Mouse (Mus musculus): ENCODE data around the gene Sorl1.
"Not testable (repeated sequence)": the region's sequence is repeated elsewhere in the genome, so short reads cannot be mapped to it uniquely, and the experiment has no call there.

The Sorl1 gene

GRCm38 (mm10) chr9:42091561-42091960 lies 32.5 kb downstream of the Sorl1 start:
- DNase-seq: no peak

- DNase-seq: no peak
These were observed 36.2 kb downstream of the Sorl1 start for GRCm38 (mm10) chr9:42087921-42088320.

DNA sequence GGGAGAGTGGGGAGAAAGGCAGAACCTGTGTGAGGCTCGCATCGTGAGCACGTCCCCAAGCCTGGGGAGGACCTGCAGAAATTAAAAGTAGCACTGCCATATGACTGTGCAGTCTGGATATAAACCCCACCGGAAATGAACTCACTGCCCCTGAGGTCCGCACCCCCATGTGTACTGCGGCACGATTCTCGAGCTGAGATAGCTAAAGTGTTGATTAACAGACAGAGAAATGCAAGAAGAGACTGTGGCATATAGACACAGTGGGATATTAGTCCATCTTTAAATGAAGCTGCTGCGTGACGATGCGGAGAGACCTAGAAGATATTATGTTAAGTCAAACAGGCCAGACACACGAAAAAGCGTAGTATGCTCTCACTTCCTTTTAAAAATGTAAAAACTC lies 38.1 kb downstream of the Sorl1 start:
- no peak for DNase-seq

- DNase-seq: no peak
These were observed 40.4 kb downstream of the Sorl1 start for GRCm38 (mm10) chr9:42083661-42084067.

DNA sequence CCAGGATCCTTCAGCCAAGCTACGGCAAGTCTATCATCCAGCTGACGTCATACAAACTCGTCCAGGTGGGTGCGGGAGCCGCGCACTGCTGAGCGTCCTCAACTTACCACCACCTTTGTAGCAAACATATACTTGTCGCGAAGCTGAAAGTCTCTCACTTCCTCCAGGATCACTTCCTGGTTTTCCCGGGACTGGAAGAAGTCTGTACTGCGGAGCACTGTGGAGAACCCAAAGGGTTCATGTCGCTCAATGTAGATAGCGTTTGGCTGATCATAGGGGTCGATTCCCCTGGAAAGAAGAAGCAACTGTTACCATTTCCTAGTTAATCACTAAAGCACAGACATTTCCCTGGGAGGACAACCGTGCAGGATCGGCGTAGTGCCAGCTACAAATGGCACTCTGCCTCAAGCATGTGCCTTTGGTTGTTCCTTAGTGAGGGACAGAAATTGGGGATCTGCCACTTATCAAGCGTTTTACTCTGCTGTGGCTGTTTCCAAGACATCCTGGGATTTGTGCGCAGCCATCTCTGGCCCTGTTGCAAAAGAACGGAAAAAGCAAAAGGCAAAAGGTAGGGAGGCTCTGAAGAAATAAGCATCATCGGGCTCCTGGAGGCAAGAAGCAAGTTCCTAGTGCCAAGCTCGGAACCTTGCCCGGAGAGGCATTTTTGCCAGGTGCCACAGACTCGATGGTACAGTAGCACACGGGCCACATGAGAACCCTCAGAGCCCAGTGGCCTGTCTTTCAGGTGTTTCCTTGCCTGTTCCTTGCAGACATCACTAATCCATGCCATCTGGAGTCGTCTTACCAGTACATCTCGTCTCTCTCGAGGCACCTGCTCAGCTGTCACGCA lies 42.2 kb downstream of the Sorl1 start:
- DNase-seq: no peak

DNA sequence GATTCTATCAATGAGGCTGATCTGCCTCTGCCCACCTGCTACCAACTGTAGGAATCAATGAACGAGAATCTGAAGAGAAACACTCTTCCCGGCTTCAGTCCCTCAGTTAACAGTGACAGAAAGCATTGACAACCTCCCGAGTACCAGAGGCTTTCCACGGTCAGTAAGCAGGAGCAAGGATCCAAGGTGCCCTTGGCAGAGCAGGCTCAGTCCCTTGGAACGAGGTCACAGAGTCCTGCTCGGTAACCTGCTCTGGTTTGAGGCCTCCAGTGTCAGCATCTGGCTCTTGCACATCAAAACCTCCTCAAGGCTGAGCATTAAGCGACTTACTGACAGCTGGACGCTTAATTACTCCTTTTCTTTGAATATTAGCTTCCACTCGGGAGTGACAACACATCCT lies 43.4 kb downstream of the Sorl1 start:
- no peak for DNase-seq

DNA sequence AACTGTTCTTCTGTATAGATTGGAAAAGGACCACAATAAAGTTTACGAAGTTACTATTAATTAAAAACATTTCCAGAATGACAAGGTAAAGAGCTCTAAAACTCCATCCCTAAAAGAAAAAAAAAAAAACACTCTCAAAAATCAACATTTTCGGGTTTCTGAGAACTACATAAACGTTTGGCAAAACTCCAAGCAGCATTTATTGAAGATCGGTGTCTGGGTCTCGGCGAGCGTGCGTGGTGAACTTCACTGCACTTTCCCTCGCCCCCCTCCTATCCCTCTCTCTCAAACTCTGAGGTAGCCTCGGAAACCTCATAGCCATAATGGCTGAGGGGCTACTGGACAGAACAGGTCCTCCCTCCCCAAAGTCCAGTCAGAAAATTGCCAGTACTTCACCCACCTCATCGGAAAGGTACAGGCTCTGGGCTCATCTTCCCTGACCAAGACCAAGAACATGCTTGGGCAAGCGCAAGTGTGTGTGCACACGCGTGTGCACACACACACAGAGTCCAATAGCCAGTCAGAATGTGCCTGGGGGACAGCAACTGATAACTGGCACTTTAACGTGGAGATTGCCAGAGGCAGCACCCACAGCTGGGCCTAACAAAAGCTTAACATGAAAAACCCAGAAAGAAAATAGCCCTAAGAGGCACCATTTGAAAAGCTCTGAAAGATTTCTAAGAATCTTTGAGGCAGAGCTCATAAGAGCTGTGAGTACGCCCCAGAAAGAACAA lies 46.8 kb downstream of the Sorl1 start:
- no peak for DNase-seq

DNA sequence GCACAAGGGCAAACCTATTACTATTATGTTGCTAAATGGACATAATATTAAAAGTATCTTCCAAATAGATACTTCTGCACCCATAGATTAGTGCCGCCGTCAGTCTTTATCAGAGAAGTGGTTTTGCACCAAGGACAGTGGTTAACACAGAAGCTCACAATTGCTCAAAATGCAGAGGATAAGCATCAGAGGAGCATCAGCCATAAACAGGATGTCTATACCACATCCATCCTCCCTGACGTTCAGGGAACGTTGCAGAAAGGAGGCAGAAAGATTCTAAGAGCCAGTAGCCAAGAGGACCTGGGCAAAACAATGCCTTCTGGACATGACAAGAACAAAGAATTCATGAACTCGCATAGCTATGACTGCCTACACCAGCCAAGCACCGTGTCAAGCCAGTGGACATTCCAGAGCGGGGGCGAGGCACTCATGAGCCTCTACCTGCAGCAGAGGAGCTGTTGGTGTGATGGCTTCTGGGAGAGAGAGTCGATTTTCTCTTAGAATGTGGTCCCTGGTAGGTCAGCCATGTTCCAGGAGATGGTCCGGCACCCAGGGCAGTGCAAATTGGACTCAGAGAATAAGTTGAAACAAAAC lies 47.7 kb downstream of the Sorl1 start:
- DNase-seq: no peak

DNA sequence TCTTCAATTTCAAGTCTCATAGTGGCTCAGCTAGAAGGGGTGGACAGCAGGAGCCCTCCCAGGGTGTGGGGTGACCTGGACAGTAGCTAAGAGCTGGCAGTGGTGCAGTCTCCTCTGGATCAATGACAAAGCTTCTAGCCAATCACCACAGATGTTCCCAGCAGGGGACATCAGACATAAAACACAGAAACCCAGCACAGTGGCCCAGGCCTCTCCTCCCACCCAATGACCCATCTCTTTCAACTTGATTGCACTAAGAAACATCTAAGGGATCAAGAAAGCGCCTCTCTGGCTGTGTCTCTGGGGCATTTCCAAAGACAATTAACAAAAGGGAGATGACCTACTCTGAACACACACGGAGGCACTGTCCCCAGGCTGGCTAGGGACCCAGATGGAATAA lies 48.9 kb downstream of the Sorl1 start:
- no peak for DNase-seq

GRCm38 (mm10) chr9:42072010-42072409 lies 52.1 kb downstream of the Sorl1 start:
- DNase-seq: no peak

DNA sequence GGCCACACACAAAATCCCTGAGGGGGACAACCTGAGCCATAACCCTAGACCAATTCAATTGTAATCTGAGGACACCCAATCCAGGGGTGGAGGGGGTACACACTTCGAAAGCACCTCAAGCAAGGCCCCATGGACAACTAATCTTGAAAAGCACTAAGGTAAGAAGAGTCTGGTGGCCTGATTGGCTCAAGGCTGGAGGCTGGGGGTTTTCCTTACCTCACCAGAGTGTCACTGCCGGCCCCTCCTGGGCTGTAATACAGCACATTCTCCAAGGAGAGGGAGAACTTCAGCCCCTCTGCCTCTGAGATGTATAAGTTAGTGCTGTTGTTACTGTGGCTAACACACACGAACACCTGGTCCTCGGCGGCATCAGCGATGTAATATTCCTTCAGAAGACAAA lies 53.2 kb downstream of the Sorl1 start:
- no peak for DNase-seq

GRCm38 (mm10) chr9:42069471-42069870 lies 54.6 kb downstream of the Sorl1 start:
- DNase-seq: no peak

DNA sequence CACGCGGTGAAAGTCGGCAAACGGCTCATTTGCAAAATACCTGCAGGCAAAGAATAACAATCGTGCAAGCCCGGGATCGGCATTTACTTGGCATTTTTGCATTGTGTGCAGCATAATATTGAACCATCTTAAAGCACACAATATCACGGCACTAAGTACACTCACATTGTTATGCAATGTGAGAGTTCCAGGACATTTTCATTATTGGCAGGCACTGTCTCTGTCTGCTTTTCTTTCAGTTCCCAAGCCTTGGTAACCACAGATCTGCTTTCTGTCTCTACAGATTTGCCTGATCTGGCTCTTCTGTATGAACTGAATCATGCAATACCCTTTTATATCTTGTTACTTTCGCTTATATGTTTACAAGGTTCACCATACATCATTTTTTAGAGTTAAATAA lies 56.1 kb downstream of the Sorl1 start:
- no peak for DNase-seq

GRCm38 (mm10) chr9:42065756-42066155 lies 58.3 kb downstream of the Sorl1 start:
- no peak for DNase-seq

- no peak for DNase-seq
These were observed 60.7 kb downstream of the Sorl1 start for GRCm38 (mm10) chr9:42063391-42063790.

GRCm38 (mm10) chr9:42062269-42062668 lies 61.8 kb downstream of the Sorl1 start:
- no peak for DNase-seq

GRCm38 (mm10) chr9:42059006-42059405 lies 65.1 kb downstream of the Sorl1 start:
- DNase-seq: not testable (repeated sequence)

DNA sequence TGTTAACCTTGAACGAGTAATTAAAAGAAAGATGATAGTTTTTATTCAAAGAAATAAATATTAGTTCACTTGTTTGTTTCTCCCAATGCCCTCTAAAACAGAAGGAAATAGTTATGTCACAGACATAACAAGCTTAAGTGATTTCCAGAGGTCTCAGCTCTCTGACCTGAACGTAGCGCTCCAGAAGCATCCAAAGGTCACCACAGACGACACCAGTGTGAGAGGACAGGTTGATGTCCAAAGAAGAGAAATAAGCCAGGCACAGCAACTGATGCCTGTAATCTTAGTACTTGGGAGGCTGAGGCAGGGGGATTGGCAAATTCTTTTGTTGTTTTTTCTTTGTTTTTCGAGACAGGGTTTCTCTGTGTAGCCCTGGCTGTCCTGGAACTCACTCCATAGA lies 67.5 kb downstream of the Sorl1 start:
- DNase-seq: no peak

DNA sequence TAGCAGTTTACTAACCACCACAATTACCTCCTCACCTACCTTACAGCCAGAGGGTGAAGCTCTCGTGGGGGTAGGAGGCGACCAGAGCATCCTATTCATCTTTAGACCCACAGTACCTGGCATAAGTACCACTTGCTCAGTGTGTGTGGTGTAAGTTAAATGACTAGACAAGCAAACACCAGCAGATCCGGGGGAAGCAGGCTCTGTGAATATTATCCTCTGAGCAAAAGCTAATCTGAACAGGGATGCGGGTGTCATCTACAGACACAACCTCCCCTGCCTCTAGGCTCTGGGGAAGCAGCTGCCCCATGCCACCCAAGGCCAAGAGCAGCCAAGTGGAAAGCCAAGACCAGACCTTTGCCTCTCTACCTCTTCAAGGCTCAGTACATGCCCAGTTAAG lies 68.7 kb downstream of the Sorl1 start:
- DNase-seq: no peak

GRCm38 (mm10) chr9:42054339-42055272 lies 69.5 kb downstream of the Sorl1 start:
- DNase-seq: no peak

DNA sequence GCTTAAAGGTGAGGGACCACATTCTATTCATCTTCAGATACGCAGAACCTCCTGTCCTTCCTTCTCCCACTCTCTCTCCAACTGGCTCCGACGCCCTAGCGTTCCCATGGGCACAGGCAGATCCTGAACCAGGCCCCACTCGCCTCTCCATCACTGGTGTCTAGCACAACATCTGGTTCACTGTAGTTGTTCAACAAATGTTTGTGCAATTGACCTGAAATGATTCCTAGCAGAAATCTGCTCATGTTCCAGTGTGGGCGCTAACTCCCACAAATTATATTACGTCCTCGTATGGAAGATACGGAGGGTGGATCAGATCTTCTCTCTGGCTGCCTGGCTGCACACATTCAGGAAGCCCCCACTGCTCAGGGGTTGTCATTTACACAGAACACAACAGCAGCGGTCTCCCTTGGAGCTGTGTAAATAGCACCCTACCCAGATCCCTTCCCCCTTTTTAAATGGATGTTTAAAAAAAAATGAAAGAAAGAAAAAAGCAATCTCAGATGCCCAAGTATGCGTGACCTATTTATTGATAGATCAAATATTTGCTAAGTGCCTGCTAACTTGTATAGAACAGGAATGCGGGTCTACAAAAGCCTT lies 70.4 kb downstream of the Sorl1 start:
- no peak for DNase-seq

DNA sequence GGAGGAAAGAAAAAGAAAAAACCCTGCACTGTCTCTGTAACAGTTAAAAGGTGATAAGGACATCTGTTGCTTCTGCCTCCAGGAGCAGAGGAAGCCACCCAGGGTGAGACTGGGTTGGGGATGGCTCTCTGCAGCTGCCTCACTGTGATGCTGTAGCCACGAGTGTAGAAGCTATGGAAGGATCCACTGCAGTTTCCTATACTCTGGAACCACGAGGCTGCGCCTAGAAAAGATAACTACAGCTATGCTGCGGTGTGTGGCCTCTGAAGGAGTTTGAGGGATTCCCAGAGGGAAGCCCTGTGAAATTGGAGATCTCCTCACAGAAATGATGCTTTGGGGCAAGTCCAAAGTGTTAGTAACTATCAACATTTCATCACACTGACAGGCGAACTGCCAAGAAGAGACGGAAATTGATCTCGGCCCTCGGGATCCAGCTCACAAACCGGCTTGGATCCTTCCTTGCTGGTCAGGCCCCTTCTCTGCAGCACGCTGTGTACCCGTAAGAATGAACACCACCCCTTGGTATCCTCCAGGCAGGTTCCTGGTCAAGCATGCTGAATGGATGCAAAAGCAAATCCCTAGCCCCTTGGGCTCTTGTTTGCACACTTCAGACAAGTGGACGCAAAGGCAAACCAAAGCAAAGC lies 71.3 kb downstream of the Sorl1 start:
- DNase-seq: no peak
